Mouse (Mus musculus): ENCODE results near the gene Psmb3. TPM values are rescaled to one million over a fixed set of nuclear protein-coding genes. Genes with fewer than 3 reads are reported as not detected.

Psmb3 gene
- polyA plus RNA-seq, 1 experiment from 2014 or later = 626 TPM

- Histone ChIP-seq H3K27me3 (ENCODE audit: low read depth, poor library complexity, severe bottlenecking) (peaks cover 15% of the 10 kb centered on the region), H3K36me3 (peaks cover 27% of the 10 kb centered on the region), H3K4me1 (peaks cover 69% of the 10 kb centered on the region), H3K27ac (peak overlapping the region; percentile 97), H3K4me3 (peak overlapping the region; percentile 73), H3K9me3 (replicated peaks) (no peaks in the 10 kb centered on the region)
- WGBS = under 1% methylated on average over 21 of the region's 21 CpGs
- peak; percentile 52 for DNase-seq (ENCODE audit: low spot score)
Measured at GRCm38 (mm10) chr11:97662207-97662892, 40.8 kb upstream of the Psmb3 start.

- Histone ChIP-seq H3K27ac (peak within 1 kb of the TSS; percentile 97), H3K9me3 (replicated peaks) (no peaks in the 10 kb centered on the region), H3K4me3 (peak within 1 kb of the TSS; percentile 73), H3K27me3 (ENCODE audit: low read depth, poor library complexity, severe bottlenecking) (peaks cover 15% of the 10 kb centered on the region), H3K36me3 (peaks cover 33% of the 10 kb centered on the region), H3K4me1 (peaks cover 66% of the 10 kb centered on the region)
- WGBS = 4% methylated on average over 56 of the region's 76 CpGs
- DNase-seq (ENCODE audit: low spot score) = peak; percentile 81
Measured at GRCm38 (mm10) chr11:97662893-97663527, 40.2 kb upstream of the Psmb3 start, which contains the start of gene Mllt6. TSS of gene Mllt6 (plus strand) at chr11:97663414.

GRCm38 (mm10) chr11:97663528-97664338, 39.5 kb upstream of the Psmb3 start:
- WGBS = under 1% methylated on average over 37 of the region's 57 CpGs
- peaks cover 73% of the 10 kb centered on the region for H3K4me1 ChIP-seq
- peak; percentile 75 for DNase-seq (ENCODE audit: low spot score)
- H3K27ac ChIP-seq = peak overlapping the region; percentile 97
- no peaks in the 10 kb centered on the region for H3K9me3 ChIP-seq (replicated peaks)
- peak overlapping the region; percentile 73 for H3K4me3 ChIP-seq
- peaks cover 40% of the 10 kb centered on the region for H3K36me3 ChIP-seq
- peaks cover 15% of the 10 kb centered on the region for H3K27me3 ChIP-seq (ENCODE audit: low read depth, poor library complexity, severe bottlenecking)

- WGBS = 0% methylated on average over 7 of the region's 8 CpGs
- Histone ChIP-seq H3K9me3 (replicated peaks) (no peaks in the 10 kb centered on the region), H3K4me3 (peak overlapping the region; percentile 73), H3K27me3 (ENCODE audit: low read depth, poor library complexity, severe bottlenecking) (peaks cover 16% of the 10 kb centered on the region), H3K4me1 (peaks cover 73% of the 10 kb centered on the region), H3K27ac (peak overlapping the region; percentile 97), H3K36me3 (peaks cover 46% of the 10 kb centered on the region)
- DNase-seq (ENCODE audit: low spot score) = no peak
Measured at GRCm38 (mm10) chr11:97664339-97664665, 38.9 kb upstream of the Psmb3 start.

- Histone ChIP-seq H3K4me1 (peaks cover 73% of the 10 kb centered on the region), H3K4me3 (peak overlapping the region; percentile 73), H3K9me3 (replicated peaks) (no peaks in the 10 kb centered on the region), H3K27me3 (ENCODE audit: low read depth, poor library complexity, severe bottlenecking) (peaks cover 18% of the 10 kb centered on the region), H3K36me3 (peaks cover 51% of the 10 kb centered on the region), H3K27ac (peak overlapping the region; percentile 97; the same call in 1 of the 2 replicates)
- peak; percentile 46 for DNase-seq (ENCODE audit: low spot score)
- WGBS = 38% methylated on average over 6 of the region's 6 CpGs
Measured at GRCm38 (mm10) chr11:97664771-97665240, 38.4 kb upstream of the Psmb3 start.

GRCm38 (mm10) chr11:97665431-97665830, 37.8 kb upstream of the Psmb3 start:
- WGBS = 93% methylated on average over 13 of the region's 13 CpGs
- Histone ChIP-seq H3K4me1 (peaks cover 73% of the 10 kb centered on the region), H3K27me3 (ENCODE audit: low read depth, poor library complexity, severe bottlenecking) (peaks cover 18% of the 10 kb centered on the region), H3K9me3 (replicated peaks) (no peaks in the 10 kb centered on the region), H3K36me3 (peaks cover 57% of the 10 kb centered on the region), H3K27ac (no peak overlapping the region), H3K4me3 (peak overlapping the region; percentile 73)
- no peak for DNase-seq (ENCODE audit: low spot score)

GRCm38 (mm10) chr11:97666221-97666620, 37.0 kb upstream of the Psmb3 start:
- Histone ChIP-seq H3K27me3 (ENCODE audit: low read depth, poor library complexity, severe bottlenecking) (peaks cover 11% of the 10 kb centered on the region), H3K36me3 (peaks cover 65% of the 10 kb centered on the region), H3K27ac (no peak overlapping the region), H3K4me3 (0 out of 2 replicates have a peak overlapping the region, but pooled peaks have one; percentile 73), H3K9me3 (replicated peaks) (no peaks in the 10 kb centered on the region), H3K4me1 (peaks cover 73% of the 10 kb centered on the region)
- no peak for DNase-seq (ENCODE audit: low spot score)
- 93% methylated on average over 7 of the region's 7 CpGs for WGBS

- Histone ChIP-seq H3K9me3 (replicated peaks) (no peaks in the 10 kb centered on the region), H3K4me1 (peaks cover 68% of the 10 kb centered on the region), H3K4me3 (no peak overlapping the region), H3K27me3 (ENCODE audit: low read depth, poor library complexity, severe bottlenecking) (peaks cover 6% of the 10 kb centered on the region), H3K27ac (no peak overlapping the region), H3K36me3 (peaks cover 71% of the 10 kb centered on the region)
- DNase-seq (ENCODE audit: low spot score) = no peak
- WGBS = 91% methylated on average over 15 of the region's 15 CpGs
Measured at GRCm38 (mm10) chr11:97666794-97667193, 36.4 kb upstream of the Psmb3 start.

- DNase-seq (ENCODE audit: low spot score) = no peak
- Histone ChIP-seq H3K4me1 (peaks cover 58% of the 10 kb centered on the region), H3K27ac (no peak overlapping the region), H3K36me3 (peaks cover 85% of the 10 kb centered on the region), H3K27me3 (ENCODE audit: low read depth, poor library complexity, severe bottlenecking) (0 out of 2 replicates have a peak, but pooled peaks cover 3% of the 10 kb centered on the region), H3K4me3 (no peak overlapping the region), H3K9me3 (replicated peaks) (no peaks in the 10 kb centered on the region)
- WGBS = 91% methylated on average over 7 of the region's 7 CpGs
Measured at GRCm38 (mm10) chr11:97668160-97668559, 35.0 kb upstream of the Psmb3 start.

GRCm38 (mm10) chr11:97669268-97669667, 33.9 kb upstream of the Psmb3 start:
- H3K4me3 ChIP-seq = no peak overlapping the region
- H3K27ac ChIP-seq = no peak overlapping the region
- 0 out of 2 replicates have a peak, but pooled peaks cover 3% of the 10 kb centered on the region for H3K27me3 ChIP-seq (ENCODE audit: low read depth, poor library complexity, severe bottlenecking)
- DNase-seq (ENCODE audit: low spot score) = no peak
- peaks cover 53% of the 10 kb centered on the region for H3K4me1 ChIP-seq
- H3K36me3 ChIP-seq = peaks cover 96% of the 10 kb centered on the region
- H3K9me3 ChIP-seq (replicated peaks) = no peaks in the 10 kb centered on the region
- WGBS = 63% methylated on average over 15 of the region's 15 CpGs

GRCm38 (mm10) chr11:97669829-97670228, 33.4 kb upstream of the Psmb3 start:
- WGBS = 52% methylated on average over 6 of the region's 6 CpGs
- H3K27ac ChIP-seq = no peak overlapping the region
- H3K27me3 ChIP-seq (ENCODE audit: low read depth, poor library complexity, severe bottlenecking) = 0 out of 2 replicates have a peak, but pooled peaks cover 3% of the 10 kb centered on the region
- no peaks in the 10 kb centered on the region for H3K9me3 ChIP-seq (replicated peaks)
- H3K36me3 ChIP-seq = peaks cover 100% of the 10 kb centered on the region
- no peak for DNase-seq (ENCODE audit: low spot score)
- H3K4me1 ChIP-seq = peaks cover 47% of the 10 kb centered on the region
- no peak overlapping the region for H3K4me3 ChIP-seq

- Histone ChIP-seq H3K27me3 (ENCODE audit: low read depth, poor library complexity, severe bottlenecking) (0 out of 2 replicates have a peak, but pooled peaks cover 3% of the 10 kb centered on the region), H3K4me3 (no peak overlapping the region), H3K9me3 (replicated peaks) (no peaks in the 10 kb centered on the region), H3K27ac (no peak overlapping the region), H3K4me1 (peaks cover 40% of the 10 kb centered on the region), H3K36me3 (peaks cover 100% of the 10 kb centered on the region)
- WGBS = 70% methylated on average over 13 of the region's 13 CpGs
- DNase-seq (ENCODE audit: low spot score) = no peak
Measured at GRCm38 (mm10) chr11:97670234-97671176, 32.7 kb upstream of the Psmb3 start.
